Mouse (Mus musculus) liver, adult 2 months (tissue): ENCODE results near the gene Tcte1. TPM values are rescaled to one million over a fixed set of nuclear protein-coding genes. Genes with fewer than 3 reads are reported as not detected.

ENCODE experiments used
- DNase-seq: peaks from one replicate; pipeline ENCODE4 v3.0.0-alpha.2; 2011; ENCODE audit warnings: low read depth, low spot score; ENCODE audit errors: extremely low read depth
- H3K27ac ChIP-seq: fragments of 200-500 bp; replicated peaks from 2 replicates; pipeline ENCODE4 v1.5.1; 2012; ENCODE audit warnings: low read depth, mild to moderate bottlenecking, control low read depth, inconsistent platforms, low read length; ENCODE audit not compliant: insufficient read depth
- H3K27me3 ChIP-seq: fragments of 200-500 bp; 2 replicates; pipeline ENCODE4 v1.6.1; 2012; ENCODE audit warnings: mild to moderate bottlenecking, moderate library complexity, low read length, inconsistent platforms; ENCODE audit not compliant: control insufficient read depth, insufficient read depth
- H3K36me3 ChIP-seq: fragments of 200-500 bp; 2 replicates; pipeline ENCODE4 v1.6.1; 2012; ENCODE audit warnings: low read length, inconsistent platforms; ENCODE audit not compliant: control insufficient read depth, insufficient read depth
- H3K4me1 ChIP-seq: fragments of 200-500 bp; 2 replicates; pipeline ENCODE4 v1.6.1; 2011; ENCODE audit warnings: low read length; ENCODE audit not compliant: control insufficient read depth, insufficient read depth
- H3K4me3 ChIP-seq: fragments of 200-500 bp; 2 replicates; pipeline ENCODE4 v1.5.1; 2011; ENCODE audit warnings: low read depth, mild to moderate bottlenecking, control low read depth, low read length, moderate library complexity; ENCODE audit not compliant: insufficient read depth
- H3K79me2 ChIP-seq: fragments of 200-500 bp; 2 replicates; pipeline ENCODE4 v1.6.1; 2012; ENCODE audit warnings: inconsistent platforms, mild to moderate bottlenecking, low read length, moderate library complexity; ENCODE audit not compliant: control insufficient read depth, insufficient read depth
- H3K9ac ChIP-seq: fragments of 200-500 bp; 2 replicates; pipeline ENCODE4 v1.6.1; 2012; ENCODE audit warnings: low read depth, mild to moderate bottlenecking, control low read depth, inconsistent platforms, low read length
- CTCF ChIP-seq: fragments of 200-500 bp; IDR thresholded peaks from 2 replicates; pipeline ENCODE4 v1.5.1; 2011; ENCODE audit warnings: low read depth, low read length, control low read depth
- POLR2A ChIP-seq: fragments of 200-500 bp; IDR thresholded peaks from 2 replicates; pipeline ENCODE4 v1.6.1; 2011; ENCODE audit warnings: low read length, control low read depth; ENCODE audit not compliant: insufficient read depth; ENCODE audit errors: extremely low read depth
- WGBS: fragments of 180-500 bp; shearing (Covaris S2); methylation state at CpG from one replicate; pipeline ENCODE4 v1.1.7; 2018; 5-methylcytosine and 5-hydroxymethylcytosine counted together
- polyA plus RNA-seq: library from polyadenylated mRNA; depleted of rRNA; stranded (reverse); fragments of >200 nt; gene quantifications from 2 replicates; pipeline ENCODE4 v1.2.3, GENCODE M21; 2012
- total RNA-seq: library from RNA; depleted of rRNA; stranded (reverse); fragments of >200 nt; gene quantifications from 2 replicates; pipeline ENCODE4 v1.2.3, GENCODE M21; 2014

Tcte1 gene
- total and polyA plus RNA-seq, 2 experiments = not detected

- Histone ChIP-seq H3K36me3 (no peaks in the 10 kb centered on the region), H3K4me1 (no peaks in the 10 kb centered on the region), H3K4me3 (no peak overlapping the region), H3K9ac (no peak overlapping the region), H3K27me3 (no peaks in the 10 kb centered on the region), H3K27ac (no peak overlapping the region), H3K79me2 (no peaks in the 10 kb centered on the region)
- no peak for TF ChIP-seq POLR2A
- peak; percentile 35; the same call in 1 of the 2 replicates for TF ChIP-seq CTCF
- 22% methylated on average over 2 of the region's 2 CpGs for WGBS
- DNase-seq = no peak
Measured at GRCm38 (mm10) chr17:45480429-45480828, 42.8 kb upstream of the Tcte1 start.

- 84% methylated on average over 7 of the region's 7 CpGs for WGBS
- TF ChIP-seq POLR2A = no peak
- TF ChIP-seq CTCF = no peak
Measured at GRCm38 (mm10) chr17:45485581-45485980, 37.7 kb upstream of the Tcte1 start.

GRCm38 (mm10) chr17:45487216-45487615, 36.0 kb upstream of the Tcte1 start:
- TF ChIP-seq CTCF (no peak), POLR2A (no peak)
- DNase-seq = no peak
- H3K79me2 ChIP-seq = no peaks in the 10 kb centered on the region
- no peaks in the 10 kb centered on the region for H3K27me3 ChIP-seq
- H3K36me3 ChIP-seq = no peaks in the 10 kb centered on the region
- WGBS = 15% methylated on average over 5 of the region's 5 CpGs
- no peak overlapping the region for H3K9ac ChIP-seq
- H3K4me3 ChIP-seq = no peak overlapping the region
- H3K27ac ChIP-seq = no peak overlapping the region
- no peaks in the 10 kb centered on the region for H3K4me1 ChIP-seq

More at GRCm38 (mm10) chr17:45485581-45485980, 37.7 kb upstream of the Tcte1 start:
- Histone ChIP-seq H3K27me3 (no peaks in the 10 kb centered on the region), H3K36me3 (no peaks in the 10 kb centered on the region), H3K4me1 (no peaks in the 10 kb centered on the region), H3K4me3 (no peak overlapping the region), H3K79me2 (no peaks in the 10 kb centered on the region), H3K27ac (no peak overlapping the region), H3K9ac (no peak overlapping the region)
- DNase-seq = no peak

- Histone ChIP-seq H3K4me3 (no peak overlapping the region), H3K79me2 (no peaks in the 10 kb centered on the region), H3K27me3 (no peaks in the 10 kb centered on the region), H3K9ac (no peak overlapping the region), H3K4me1 (no peaks in the 10 kb centered on the region), H3K36me3 (no peaks in the 10 kb centered on the region), H3K27ac (no peak overlapping the region)
- DNase-seq = no peak
- WGBS = 84% methylated on average over 23 of the region's 23 CpGs
- TF ChIP-seq CTCF = no peak
- TF ChIP-seq POLR2A = no peak
Measured at GRCm38 (mm10) chr17:45488321-45489254, 34.6 kb upstream of the Tcte1 start.

GRCm38 (mm10) chr17:45489736-45490135, 33.5 kb upstream of the Tcte1 start:
- H3K36me3 ChIP-seq = no peaks in the 10 kb centered on the region
- WGBS = 79% methylated on average over 6 of the region's 6 CpGs
- H3K27ac ChIP-seq = no peak overlapping the region
- no peaks in the 10 kb centered on the region for H3K27me3 ChIP-seq
- no peak for DNase-seq
- H3K4me1 ChIP-seq = no peaks in the 10 kb centered on the region
- no peak for TF ChIP-seq CTCF
- TF ChIP-seq POLR2A = no peak
- H3K4me3 ChIP-seq = no peak overlapping the region
- no peak overlapping the region for H3K9ac ChIP-seq
- H3K79me2 ChIP-seq = no peaks in the 10 kb centered on the region
